Mouse (Mus musculus) cerebellum, postnatal 4 days (tissue): Measurements from ENCODE around the gene Mga.

Experiments used
- DNase-seq, 2 experiments: peaks; one replicate each; pipeline ENCODE4 v3.0.0; 2022; ENCODE audit warnings: low spot score in 2 of 2, mixed read lengths in 1 of 2

The Mga gene

GRCm38 (mm10) chr2:119897090-119897732 lies at the start of gene Mga:
TSS of gene Mga (plus strand) at chr2:119897228.
- DNase-seq = peak; percentile 90 to 94

DNA sequence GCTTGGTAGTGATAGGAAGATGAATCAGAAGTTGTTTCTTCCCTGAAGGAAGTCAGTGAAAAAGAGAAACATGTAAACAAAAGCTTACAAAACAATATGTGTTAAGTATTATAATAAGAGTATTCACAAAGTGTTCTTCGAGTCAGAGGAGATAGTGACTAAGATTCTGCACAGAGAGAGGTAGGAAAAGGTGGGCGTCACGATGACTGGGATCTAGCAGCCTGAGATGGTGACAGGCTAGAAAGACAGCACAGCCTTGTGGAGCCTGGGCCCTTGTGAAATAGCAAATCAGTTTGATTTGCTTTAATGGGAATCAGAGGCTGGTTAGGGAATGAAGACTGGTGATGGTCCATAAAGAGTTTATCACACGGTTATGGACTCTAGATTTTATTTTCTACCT lies 43.2 kb upstream of the Mga start:
- DNase-seq = no peak

DNA sequence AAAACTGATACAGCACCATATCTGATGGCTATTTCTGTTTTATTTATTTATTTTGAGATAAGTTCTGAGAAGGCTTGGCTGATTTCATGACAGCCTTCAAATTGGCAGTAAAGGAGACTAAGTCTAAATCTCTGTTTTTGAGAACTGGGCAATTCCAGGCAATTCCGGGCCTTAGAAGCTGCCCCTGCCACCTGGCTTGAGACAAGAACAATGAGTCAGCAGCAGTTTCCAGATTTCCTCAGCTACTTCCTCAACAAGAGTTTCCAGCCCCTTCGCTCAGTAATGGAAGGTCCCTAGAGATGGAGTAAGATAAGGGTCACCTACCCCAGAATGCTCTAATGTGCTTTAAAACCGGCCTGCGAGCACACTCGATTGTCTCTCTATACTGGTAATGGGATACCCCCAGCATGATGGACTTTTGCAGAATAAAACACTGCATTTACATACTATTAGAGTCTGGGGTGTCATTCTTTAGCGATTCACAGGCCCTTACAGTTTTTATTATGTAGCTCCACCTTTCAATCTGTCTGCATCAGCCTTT lies 41.6 kb upstream of the Mga start:
- DNase-seq = no peak

GRCm38 (mm10) chr2:119857341-119857740 lies 39.7 kb upstream of the Mga start:
- DNase-seq = no peak

DNA sequence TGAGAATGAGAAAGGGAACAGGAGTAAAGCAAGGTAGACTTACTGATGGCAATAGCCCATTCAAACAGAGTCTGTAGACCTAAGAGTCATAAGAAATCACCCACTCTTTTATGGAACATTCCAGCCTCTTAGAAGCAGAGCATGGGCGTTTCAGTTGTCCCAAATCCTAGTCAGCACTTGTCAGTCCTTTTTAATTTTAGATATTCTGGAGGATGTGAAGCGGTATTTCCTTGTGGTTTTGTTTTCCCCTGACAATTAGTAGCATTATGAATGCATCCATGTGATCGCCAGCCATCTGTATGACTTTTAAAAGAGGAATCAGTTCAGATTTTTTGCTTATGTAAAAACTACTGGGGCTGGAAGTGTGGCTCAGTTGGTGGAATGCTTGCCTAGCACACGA lies 32.5 kb upstream of the Mga start:
- no peak for DNase-seq

GRCm38 (mm10) chr2:119872371-119873104 lies 24.5 kb upstream of the Mga start:
- peak; percentile 52 to 79 for DNase-seq

DNA sequence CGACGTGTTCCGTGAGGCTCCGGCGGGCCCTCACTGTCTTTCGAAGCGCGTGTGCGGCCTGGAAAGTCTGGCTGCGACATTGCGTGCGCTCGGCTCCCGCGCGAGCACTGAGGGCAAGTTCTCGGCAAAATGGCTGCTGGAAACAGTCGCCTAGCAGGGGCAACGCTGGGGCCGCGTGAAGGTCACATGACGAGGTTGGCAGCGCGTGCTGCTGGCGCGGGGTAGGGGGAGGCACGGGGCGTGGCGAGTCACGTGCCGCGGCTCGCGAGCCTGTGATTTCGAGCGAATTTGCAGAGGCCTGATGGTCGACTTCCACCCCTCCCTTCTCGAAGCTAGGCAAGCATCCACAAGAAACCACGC lies 23.9 kb upstream of the Mga start:
- peak; percentile 76 to 93 for DNase-seq

GRCm38 (mm10) chr2:119875981-119876380 lies 21.0 kb upstream of the Mga start:
- no peak for DNase-seq

DNA sequence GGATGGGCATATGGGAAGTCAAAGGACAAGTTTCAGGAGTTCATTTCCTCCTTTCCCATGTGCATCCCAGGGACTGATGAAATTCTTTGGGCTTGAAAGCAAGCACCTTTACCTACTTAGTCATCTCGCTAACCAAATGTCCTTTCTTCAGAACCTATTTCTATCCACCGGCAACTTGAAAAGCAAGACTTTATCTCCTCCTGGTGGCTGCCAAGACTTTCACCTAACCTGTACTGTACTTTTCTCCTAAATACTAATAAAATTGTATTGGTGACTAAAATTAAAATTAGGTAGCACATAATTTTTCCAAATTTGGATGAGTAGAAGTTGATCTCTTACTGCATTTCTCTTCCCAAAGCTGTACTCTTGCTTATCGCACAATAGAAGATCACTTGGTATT lies 9.8 kb upstream of the Mga start:
- DNase-seq = no peak

GRCm38 (mm10) chr2:119896553-119897089 lies 407 bp upstream of the Mga start:
- DNase-seq = no peak

GRCm38 (mm10) chr2:119898141-119898594 lies 1.1 kb downstream of the Mga start:
- peak in 1 of 2 experiments; percentile 12 for DNase-seq

GRCm38 (mm10) chr2:119916007-119916406 lies 19.0 kb downstream of the Mga start:
- no peak for DNase-seq

GRCm38 (mm10) chr2:119917631-119918369 lies 20.8 kb downstream of the Mga start:
- no peak for DNase-seq

GRCm38 (mm10) chr2:119970571-119970970 lies 73.5 kb downstream of the Mga start:
- peak in 1 of 2 experiments; percentile 44 for DNase-seq

GRCm38 (mm10) chr2:119971316-119971715 lies 74.3 kb downstream of the Mga start:
- DNase-seq = no peak

DNA sequence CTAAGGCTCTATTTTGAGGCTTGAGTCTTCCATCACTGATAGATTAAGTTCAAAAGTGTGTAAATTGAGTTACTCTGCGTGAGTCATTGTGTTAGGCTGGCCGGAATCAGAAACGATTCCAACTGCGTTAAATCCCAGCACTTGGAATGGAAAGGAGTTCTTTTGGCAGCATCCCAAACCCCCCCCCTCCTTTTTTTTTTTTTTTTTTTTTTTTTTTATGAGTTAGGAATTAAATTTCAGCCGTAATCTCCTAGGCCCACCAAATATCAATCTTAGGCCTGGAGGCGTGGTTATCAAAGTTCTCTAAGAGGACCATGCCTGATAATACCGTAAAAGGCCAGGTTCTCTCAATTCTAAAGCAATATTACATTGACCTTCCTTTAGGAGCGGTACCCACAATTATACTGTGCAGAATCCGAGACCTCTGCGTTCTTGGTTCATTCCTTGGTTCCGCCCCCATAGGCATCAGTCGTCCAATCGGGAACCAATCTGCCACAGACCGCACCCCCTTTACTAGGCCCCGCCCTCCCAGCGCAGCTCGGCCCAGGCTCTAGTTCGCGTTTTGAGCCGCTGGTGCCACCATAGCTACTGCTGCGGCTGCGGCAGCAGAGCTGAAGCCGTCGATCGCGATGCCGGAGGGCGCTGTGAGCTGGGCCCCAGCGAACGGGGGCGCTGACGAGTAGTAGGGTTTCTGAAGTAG lies 75.0 kb downstream of the Mga start:
- DNase-seq = peak; percentile 94 to 95

DNA sequence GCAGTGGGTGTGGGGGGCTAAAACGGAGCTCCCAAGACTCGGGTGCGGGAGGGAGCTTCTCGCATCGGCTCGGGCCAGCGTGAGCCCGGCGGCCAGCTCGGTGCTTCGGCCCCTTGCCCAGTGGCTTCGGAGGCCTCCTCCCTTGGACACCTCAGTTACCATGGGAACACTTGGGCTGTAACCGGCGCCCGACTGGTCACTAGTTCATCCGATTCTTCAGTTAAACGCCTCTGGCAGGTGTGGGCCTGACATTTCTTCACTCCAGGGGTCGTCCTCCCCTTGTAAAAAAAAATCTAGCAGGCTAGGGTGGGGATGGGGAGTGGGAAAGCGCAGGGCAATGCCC lies 75.5 kb downstream of the Mga start, which contains the start of gene Mapkbp1:
Mapkbp1 (plus strand) TSS at position 163 of the 343 bp plus-strand sequence.
- DNase-seq = no peak

DNA sequence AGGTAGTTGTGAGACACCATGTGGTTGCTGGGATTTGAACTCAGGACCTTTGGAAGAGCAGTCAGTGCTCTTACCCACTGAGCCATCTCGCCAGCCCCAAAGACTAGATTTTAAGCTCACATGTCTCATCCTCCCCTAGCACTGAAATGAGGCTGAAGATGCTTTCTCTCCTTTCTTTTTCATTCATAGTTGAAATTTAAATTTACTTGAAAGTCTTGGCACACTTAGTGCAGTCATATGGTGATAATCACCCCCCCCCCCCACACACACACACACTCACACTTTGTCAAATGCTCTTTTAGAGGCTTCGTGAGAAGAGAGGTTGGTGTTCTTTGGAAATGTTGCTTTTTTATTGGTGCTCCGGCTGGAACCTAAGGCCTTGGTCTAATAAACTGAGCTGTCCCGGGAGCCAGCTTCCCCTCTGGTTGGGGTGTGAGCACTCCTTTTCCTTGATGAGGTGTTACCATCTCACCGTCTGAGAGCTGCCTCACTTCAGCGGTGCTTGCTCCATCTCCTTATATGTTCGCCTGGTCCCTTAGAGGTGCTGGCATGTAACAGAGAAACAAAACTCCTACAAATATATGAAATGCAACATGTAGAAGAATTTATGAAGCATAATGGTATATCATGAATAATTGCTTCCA lies 83.4 kb downstream of the Mga start:
- DNase-seq = no peak

DNA sequence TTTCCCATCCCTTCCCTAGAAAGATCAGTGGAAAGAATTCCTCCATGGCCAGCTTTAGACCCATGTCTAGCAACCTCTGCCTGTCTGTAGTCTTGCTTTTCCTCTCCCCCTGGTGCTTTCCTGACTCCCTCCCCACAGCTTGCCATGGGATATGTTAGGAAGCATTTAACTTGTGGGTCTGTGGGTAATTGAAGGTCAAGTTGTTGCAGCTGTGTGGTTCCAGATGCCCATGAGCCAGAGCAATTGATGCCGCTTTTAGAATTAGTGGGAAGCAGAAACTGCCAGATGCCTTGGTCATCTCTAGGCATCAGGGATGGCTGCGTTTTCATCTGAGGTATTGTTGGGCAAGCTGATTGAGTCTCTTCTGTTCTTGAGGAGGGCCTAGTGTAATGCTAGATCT lies 84.6 kb downstream of the Mga start:
- DNase-seq = no peak

DNA sequence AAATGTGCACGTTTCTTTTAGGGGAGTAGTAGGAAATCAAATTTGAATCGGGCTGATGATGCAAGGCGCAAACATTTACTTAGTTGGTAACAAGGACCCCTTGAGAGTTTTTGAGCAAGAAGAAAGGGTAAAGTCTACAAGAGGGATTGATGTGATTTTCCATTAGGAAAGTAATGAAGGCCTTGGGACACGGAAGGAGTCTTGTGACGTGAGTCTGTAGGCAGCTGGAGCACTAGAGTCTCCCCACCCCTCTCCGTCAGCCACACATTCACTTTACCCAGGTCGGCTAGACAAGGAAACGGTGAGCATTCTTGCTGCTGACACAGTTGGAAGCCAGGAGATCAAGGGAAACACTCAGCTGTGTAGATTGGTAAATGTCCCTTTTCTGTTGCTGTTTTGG lies 88.8 kb downstream of the Mga start:
- no peak for DNase-seq

DNA sequence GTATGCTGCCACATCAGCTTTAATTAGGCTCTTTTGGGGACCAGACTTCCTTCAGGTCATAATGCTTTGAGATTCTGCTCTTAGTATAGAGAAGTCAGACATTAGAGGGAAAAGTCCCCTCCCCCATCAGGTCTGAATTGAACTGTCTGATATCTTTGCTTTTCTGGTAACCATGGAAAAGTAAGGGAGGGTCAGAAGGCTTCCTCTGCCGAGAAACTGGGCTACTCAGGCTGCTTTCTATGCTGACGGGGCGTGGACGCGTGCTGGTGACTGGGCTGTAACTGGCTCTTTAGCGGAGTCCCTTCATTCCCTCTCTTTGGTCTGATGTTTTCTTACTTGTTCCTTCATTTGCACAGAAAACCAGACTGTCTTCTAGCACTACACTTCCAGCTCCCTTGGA lies 89.3 kb downstream of the Mga start:
- DNase-seq = no peak
